Mouse (Mus musculus): ENCODE measurements at regions not wholly inside any gene's neighbourhood (a gene's known extent, or its start where the extent isn't known, plus 50 kb on each side); places are given as distances from the start of the nearest gene placed in this dataset.

DNA sequence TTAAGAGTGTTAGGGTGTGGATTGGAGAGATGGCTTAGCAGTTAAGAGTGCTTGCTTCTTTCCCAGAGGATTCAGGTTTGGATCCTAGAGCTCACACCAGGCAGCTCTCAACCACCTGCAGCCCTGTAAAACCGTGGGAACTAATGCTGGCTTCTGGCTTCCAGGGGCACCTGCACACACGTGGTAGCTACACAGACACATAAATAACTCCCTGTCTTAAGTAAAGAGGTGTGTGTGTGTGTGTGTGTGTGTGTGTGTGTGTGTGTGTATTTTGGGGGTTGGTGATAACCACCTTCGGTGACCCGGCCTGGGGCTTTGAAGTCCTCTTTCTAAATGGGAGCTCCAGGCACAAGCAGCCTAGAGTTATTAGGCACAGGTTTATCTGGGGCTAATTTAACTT is 72.5 kb upstream of the Haao start:
- TF ChIP-seq CTCF (IDR thresholded peaks at IDR 0.05; ENCODE audit: extremely low read depth, insufficient read length, insufficient replicate concordance, low read depth, low read length) (no peak), POLR2A (IDR thresholded peaks at IDR 0.05; ENCODE audit: low read depth, low read length) (no peak)

Measured in small intestine, adult 2 months (tissue).